Mouse (Mus musculus) ES-Bruce4 (cell line): Measurements from ENCODE around the gene Rbfox3.

Experiments used
- CTCF ChIP-seq: IDR thresholded peaks from one replicate; pipeline ENCODE4 v1.8.1; 2011; ENCODE audit warnings: low read depth, low read length
- POLR2A ChIP-seq: IDR thresholded peaks from one replicate; pipeline ENCODE4 v1.8.1; 2011; ENCODE audit warnings: low read length; ENCODE audit not compliant: insufficient read depth

GRCm38 (mm10) chr11:118601484-118601883, 309.9 kb downstream of the Rbfox3 start:
- TF ChIP-seq CTCF (no peak), POLR2A (no peak)
